Mouse (Mus musculus) MEL-GATA-1-ER (cell line): ENCODE results near the gene R3hdm4.
"Not testable (repeated sequence)": the region's sequence is repeated elsewhere in the genome, so short reads cannot be mapped to it uniquely, and the experiment has no call there.

Experiments used
- DNase-seq: peaks from one replicate; pipeline ENCODE4 v3.0.0-alpha.2; 2012; ENCODE audit warnings: low read depth; ENCODE audit errors: extremely low read depth

Gene R3hdm4

GRCm38 (mm10) chr10:79906712-79907111 lies 14.3 kb downstream of the R3hdm4 start:
- DNase-seq = no peak

DNA sequence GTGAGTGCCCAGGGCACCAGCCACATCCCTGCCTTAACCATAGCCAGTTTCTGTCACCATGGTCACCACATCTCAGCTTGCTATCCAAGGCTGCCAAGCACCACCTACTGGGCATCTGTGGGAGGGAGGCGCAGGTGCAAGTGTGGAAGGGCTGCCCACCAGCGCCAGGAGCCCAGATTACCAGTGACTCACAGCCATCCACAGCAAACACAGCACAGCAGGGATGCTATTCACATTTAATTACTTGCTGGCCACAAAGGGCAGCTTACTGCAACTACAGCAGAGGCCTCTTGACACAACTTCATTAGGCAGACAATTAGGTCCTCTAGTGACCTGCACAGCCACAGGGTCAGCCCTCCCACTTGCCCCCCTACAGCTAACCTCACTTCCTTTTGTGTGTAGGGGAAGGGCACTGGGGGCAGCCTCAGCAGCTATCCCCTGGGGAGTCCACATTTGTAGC lies 20.0 kb downstream of the R3hdm4 start:
- DNase-seq = no peak

GRCm38 (mm10) chr10:79897316-79898245 lies 23.4 kb downstream of the R3hdm4 start:
- no peak for DNase-seq

- DNase-seq = no peak
These were observed 24.2 kb downstream of the R3hdm4 start for GRCm38 (mm10) chr10:79896814-79897213.

- no peak for DNase-seq
These were observed 24.7 kb downstream of the R3hdm4 start for GRCm38 (mm10) chr10:79896306-79896705.

DNA sequence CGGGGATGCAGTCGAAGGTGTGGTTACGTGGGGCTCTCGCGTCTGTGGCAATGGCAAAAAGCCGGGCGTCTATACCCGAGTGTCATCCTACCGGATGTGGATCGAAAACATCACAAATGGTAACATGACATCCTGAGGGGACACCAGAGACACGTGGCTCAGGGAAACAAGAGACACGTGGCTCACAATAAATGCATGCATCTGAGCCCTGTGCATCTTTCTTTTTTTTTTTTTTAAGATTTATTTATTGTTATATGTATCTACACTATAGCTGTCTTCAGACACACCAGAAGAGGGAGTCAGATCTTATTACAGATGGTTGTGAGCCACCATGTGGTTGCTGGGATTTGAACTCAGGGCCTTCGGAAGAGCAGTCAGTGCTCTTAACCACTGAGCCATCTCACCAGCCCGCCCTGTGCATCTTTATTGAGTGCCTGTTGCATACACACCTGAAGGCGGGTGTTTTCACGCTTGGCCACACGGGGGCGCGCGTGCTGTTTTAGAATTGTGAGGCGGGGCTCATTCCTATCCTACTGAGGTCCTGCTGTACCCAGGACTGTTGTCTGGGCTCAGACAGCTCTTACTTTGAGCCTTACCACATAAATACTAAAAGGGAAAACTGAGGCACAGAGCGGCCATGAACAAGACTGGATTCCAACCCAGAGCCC lies 28.4 kb downstream of the R3hdm4 start:
- not testable (repeated sequence) for DNase-seq

DNA sequence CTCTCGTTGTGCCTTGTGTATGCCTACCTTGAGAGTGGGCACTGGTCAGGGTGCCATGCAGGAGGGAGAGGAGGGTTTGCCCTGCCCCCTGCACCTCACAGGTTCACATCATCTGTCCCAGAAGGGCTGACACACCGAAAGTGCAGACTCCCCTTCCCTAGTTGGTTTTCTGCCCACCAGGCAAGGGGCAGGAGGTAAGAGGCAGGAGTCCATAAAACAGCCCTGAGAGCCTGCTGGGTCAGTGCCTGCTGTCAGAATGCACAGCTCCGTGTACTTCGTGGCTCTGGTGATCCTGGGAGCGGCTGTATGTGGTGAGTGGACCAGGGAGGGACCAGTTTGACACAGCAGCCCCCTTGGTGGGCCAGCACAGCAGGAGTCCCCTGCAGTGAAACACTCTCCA lies 30.3 kb downstream of the R3hdm4 start, which contains the start of gene Cfd:
TSS of gene Cfd (plus strand) at position 184 of the 400 bp plus-strand sequence.
- no peak for DNase-seq

- DNase-seq = no peak
These were observed 31.6 kb downstream of the R3hdm4 start for GRCm38 (mm10) chr10:79889386-79889785.

DNA sequence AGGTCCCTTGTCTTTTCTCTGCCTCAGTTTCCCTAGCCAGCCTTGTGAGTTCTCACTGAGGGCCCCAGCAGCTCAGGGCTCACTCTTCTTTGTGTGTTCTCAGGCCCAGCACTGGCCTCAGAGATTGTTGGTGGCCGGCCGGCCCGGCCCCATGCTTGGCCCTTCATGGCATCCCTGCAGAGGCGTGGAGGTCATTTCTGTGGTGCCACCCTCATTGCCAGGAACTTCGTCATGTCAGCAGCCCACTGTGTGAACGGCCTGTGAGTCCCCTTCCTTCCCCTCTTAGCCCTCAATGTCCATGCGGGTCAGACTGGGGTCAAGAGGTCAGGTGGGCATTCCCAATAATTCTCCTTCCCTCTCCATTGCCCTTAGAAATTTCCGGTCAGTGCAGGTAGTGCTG lies 34.4 kb downstream of the R3hdm4 start:
- no peak for DNase-seq

DNA sequence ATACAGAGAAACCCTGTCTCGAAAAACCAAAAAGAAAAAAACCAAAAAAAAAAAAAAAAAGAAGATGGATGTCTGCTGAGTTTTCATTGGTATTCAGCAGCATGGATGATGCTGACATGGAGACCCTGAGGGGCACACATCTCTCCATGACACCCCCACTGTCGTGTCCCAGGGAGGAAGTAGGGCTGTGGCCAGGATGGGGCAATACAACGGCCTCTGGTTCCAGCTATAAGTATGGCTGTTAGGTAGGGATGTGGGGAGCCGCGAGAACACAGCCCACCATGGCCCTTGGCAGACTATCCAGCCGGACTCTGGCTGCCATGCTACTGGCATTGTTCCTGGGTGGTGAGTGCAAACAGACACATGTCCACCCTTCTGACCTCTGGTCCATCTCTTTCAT lies 35.0 kb downstream of the R3hdm4 start, which contains the start of gene Elane:
TSS of gene Elane (plus strand) at position 194 of the 400 bp plus-strand sequence.
- DNase-seq = no peak

GRCm38 (mm10) chr10:79884938-79885337 lies 36.1 kb downstream of the R3hdm4 start:
- DNase-seq = not testable (repeated sequence)

DNA sequence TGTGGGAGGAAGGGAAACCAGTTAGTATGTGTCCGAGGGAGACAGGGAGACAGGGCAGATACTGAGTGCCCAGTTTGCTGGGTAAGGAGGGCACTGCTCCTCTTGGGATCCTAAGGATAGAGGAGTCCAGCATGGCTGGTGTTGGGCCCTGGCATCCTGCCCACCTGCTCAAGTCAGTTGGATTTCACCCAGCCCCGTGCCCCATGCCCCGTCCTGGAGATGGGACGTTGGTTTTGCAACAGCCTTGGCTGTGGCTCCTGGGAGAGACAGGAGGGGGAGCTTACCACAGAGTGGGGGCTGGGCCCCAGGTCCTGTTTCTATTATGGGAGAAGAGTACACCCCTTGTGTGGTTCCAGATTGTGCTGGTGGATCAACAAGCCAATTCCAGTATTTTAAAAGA lies 36.6 kb downstream of the R3hdm4 start:
- no peak for DNase-seq

- DNase-seq = no peak
These were observed 37.5 kb downstream of the R3hdm4 start for GRCm38 (mm10) chr10:79883297-79884084.

DNA sequence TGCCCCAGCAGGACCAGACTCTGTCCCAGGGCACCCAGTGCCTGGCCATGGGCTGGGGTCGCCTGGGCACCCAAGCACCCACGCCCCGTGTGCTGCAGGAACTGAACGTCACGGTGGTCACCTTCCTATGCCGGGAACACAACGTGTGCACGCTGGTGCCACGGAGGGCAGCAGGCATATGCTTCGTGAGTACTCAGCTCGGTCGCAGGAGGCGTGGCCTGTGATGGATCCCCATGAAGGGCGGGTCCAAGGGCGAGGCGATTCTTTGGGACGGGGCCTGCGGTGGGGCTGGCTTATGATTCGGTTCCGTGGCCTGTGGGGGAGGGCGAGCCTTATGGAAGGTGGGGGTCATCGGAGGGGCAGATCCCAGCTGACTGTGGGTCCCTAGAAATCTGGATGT lies 39.0 kb downstream of the R3hdm4 start:
- DNase-seq = no peak

GRCm38 (mm10) chr10:79880721-79881120 lies 40.3 kb downstream of the R3hdm4 start:
- DNase-seq = no peak

- no peak for DNase-seq
These were observed 41.5 kb downstream of the R3hdm4 start for GRCm38 (mm10) chr10:79879527-79879926.

- no peak for DNase-seq
These were observed 43.3 kb downstream of the R3hdm4 start for GRCm38 (mm10) chr10:79877757-79878156.

DNA sequence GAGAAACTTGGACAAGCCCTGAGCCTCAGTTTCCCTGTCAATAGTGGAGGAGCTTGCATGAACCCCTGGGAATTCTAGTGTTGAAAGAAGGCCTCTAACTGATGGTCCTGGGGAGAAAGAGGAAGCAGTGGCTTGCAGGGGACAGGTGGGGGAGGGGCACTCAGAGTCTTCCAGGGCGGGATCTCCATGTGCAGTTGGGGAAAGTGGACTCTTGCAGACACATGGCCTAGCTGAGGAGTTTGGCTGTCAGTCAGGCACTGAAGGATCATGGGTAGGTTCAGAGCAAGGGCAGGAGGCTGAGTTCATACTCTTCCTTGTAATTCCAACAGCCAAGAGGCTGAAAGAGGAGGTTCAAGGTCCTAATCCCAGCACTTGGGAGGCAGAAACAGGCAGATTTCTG lies 43.8 kb downstream of the R3hdm4 start:
- peak; percentile 79 for DNase-seq

GRCm38 (mm10) chr10:79874290-79874862 lies 46.6 kb downstream of the R3hdm4 start, which contains the start of the genes Prtn3 and Plppr3:
TSS of gene Prtn3 (plus strand) at chr10:79874476.
TSS of gene Plppr3 (minus strand) at chr10:79874634.
- DNase-seq = no peak

DNA sequence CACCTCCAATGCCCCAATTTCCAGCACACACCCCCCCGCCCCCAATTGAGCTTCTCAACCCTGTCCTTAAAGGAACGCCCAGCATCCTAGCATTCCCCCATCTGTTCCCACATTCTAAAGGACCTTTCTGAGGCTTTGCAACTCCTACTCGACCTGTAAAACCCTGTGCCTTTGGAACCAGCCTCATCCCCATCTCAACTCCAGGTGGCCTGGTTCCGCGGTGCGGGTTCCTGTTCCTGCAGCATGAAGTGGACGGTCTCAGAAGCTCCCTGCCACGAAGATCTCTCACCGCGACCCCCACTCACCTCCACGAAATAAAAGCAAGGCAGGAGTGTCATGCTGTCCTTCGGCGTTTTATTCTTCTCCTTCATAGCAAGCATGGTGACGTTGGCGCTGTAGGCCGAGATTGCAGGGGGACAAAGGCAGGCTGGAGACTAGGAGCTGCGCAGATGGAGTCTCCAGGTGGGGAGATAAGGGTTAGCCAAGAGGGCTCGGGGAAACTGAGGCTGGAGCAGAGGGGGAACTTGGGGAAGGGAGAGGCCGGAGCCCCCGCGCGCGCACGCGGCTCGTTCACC lies 47.2 kb downstream of the R3hdm4 start:
- DNase-seq = no peak

GRCm38 (mm10) chr10:79873313-79873712 lies 47.7 kb downstream of the R3hdm4 start:
- no peak for DNase-seq
